Mouse (Mus musculus): ENCODE measurements at regions not wholly inside any gene's neighbourhood (a gene's known extent, or its start where the extent isn't known, plus 50 kb on each side); places are given as distances from the start of the nearest gene placed in this dataset.

DNA sequence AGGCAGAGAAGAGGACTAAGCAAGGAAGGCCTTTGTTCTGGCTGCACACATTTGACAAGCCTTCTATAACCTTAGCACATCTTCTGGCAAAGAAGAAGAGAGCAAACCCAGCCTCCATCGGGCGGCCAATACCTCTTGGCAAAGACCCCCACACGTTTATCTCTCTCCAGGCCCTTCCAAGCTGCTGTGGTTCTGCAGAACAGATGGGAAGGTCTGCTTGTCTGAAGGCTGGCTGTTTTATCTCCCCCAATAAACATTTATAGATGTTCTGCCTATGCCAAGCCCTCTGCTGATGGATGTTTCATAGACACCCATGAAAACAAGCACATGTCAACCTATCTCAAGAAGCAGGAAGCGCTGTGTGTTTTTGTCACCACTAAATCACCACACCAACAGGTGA, 339.4 kb upstream of the Rarb start:
- no peak overlapping the region for H3K27ac ChIP-seq (ENCODE audit: low read length)
- no peaks in the 10 kb centered on the region for H3K9me3 ChIP-seq (ENCODE audit: control insufficient read depth, low read depth, low read length)
- H3K27me3 ChIP-seq (ENCODE audit: control insufficient read depth, insufficient read depth, low read length), result no peaks in the 10 kb centered on the region
- ATAC-seq (ENCODE audit: insufficient number of reproducible peaks, insufficient read depth, low FRiP score, low read depth), result no peak
- no peak overlapping the region for H3K9ac ChIP-seq (replicated peaks; ENCODE audit: low read depth, low read length)
- no peaks in the 10 kb centered on the region for H3K36me3 ChIP-seq (ENCODE audit: control insufficient read depth, insufficient read depth, low read length)
- no peak overlapping the region for H3K4me3 ChIP-seq (ENCODE audit: low read depth, low read length)
- 69% methylated on average over 4 of the region's 4 CpGs for WGBS
- H3K4me1 ChIP-seq (ENCODE audit: control insufficient read depth, insufficient read depth, low read length), result no peaks in the 10 kb centered on the region
- no peak overlapping the region for H3K4me2 ChIP-seq (replicated peaks; ENCODE audit: low read depth, low read length)

DNA sequence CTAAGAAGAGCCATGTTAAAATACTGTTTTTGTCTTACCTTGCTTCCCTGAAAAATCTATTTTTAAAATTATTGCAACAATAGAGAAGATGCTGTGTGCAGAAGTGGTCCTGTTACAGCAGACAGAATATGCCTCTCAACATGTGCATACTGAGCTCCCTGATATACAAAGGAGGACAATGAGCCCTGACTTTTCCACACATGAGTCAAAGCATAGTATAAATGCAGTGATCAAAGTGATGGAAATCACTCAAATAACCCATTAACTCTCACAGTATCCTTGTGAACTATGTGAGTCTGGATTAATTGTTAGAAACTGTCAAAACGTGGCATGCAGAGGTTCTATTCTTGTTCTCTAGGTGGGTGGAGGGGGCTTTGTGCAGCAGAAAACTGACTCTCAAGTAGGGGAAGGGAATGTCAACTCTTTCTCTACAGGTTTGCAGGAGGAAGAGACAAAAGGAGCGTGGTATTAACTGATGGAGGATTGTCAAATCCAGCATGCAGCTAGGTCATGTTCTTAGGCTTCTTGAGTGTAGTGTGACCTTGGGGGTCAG, 337.5 kb upstream of the Rarb start:
- no peak for ATAC-seq (ENCODE audit: insufficient number of reproducible peaks, insufficient read depth, low FRiP score, low read depth)
- Histone ChIP-seq H3K27me3 (ENCODE audit: control insufficient read depth, insufficient read depth, low read length) (no peaks in the 10 kb centered on the region), H3K36me3 (ENCODE audit: control insufficient read depth, insufficient read depth, low read length) (no peaks in the 10 kb centered on the region), H3K4me2 (replicated peaks; ENCODE audit: low read depth, low read length) (no peak overlapping the region), H3K4me3 (ENCODE audit: low read depth, low read length) (no peak overlapping the region), H3K9ac (replicated peaks; ENCODE audit: low read depth, low read length) (no peak overlapping the region), H3K4me1 (ENCODE audit: control insufficient read depth, insufficient read depth, low read length) (no peaks in the 10 kb centered on the region), H3K27ac (ENCODE audit: low read length) (no peak overlapping the region), H3K9me3 (ENCODE audit: control insufficient read depth, low read depth, low read length) (no peaks in the 10 kb centered on the region)
- 59% methylated on average over 2 of the region's 2 CpGs for WGBS

DNA sequence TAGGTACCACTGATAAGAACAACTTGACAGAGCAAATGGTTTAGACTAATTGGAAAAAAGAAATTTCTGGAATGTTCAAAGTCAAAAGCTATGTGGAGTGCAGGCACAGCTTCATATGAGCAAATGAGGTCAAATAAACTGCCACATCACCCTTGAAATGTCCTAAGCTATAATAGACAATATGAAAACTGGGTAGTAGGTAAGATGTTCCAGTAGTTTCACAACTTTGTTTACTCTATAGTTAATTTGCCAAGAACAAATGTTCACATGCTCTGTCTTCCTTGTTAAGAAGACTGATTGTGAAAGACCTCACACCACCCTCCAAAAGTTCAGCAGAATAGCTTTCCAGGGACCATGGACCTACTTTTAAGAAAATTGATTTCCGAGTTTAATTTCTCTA, 301.7 kb upstream of the Rarb start:
- Histone ChIP-seq H3K4me1 (ENCODE audit: control insufficient read depth, insufficient read depth, low read length) (no peaks in the 10 kb centered on the region), H3K9me3 (ENCODE audit: control insufficient read depth, low read depth, low read length) (no peaks in the 10 kb centered on the region), H3K4me2 (replicated peaks; ENCODE audit: low read depth, low read length) (no peak overlapping the region), H3K9ac (replicated peaks; ENCODE audit: low read depth, low read length) (no peak overlapping the region), H3K4me3 (ENCODE audit: low read depth, low read length) (no peak overlapping the region), H3K36me3 (ENCODE audit: control insufficient read depth, insufficient read depth, low read length) (no peaks in the 10 kb centered on the region), H3K27me3 (ENCODE audit: control insufficient read depth, insufficient read depth, low read length) (no peaks in the 10 kb centered on the region), H3K27ac (ENCODE audit: low read length) (no peak overlapping the region)
- WGBS, result 90% methylated on average over 1 of the region's 1 CpGs
- ATAC-seq (ENCODE audit: insufficient number of reproducible peaks, insufficient read depth, low FRiP score, low read depth), result no peak

DNA sequence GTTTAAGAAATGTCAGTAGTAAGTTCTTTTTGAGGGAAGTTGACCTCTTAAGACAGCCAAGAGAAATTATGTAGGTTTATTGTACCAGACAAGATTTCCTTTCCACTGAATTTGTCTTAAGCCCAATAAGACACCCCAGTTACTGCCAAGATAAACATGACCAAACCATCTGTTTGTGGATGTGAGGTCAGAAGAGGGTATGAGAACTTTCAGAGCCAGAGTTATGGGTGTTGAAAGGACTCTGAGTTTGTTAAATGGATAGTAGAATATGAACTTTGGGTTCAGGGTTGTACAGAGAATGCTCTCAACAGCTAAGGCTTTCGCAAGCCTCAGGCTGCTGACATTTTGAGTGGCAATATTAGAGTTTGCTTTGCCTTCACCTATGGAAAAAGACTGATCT, 287.7 kb upstream of the Rarb start:
- Histone ChIP-seq H3K27me3 (ENCODE audit: control insufficient read depth, insufficient read depth, low read length) (no peaks in the 10 kb centered on the region), H3K27ac (ENCODE audit: low read length) (no peak overlapping the region), H3K4me3 (ENCODE audit: low read depth, low read length) (no peak overlapping the region), H3K36me3 (ENCODE audit: control insufficient read depth, insufficient read depth, low read length) (no peaks in the 10 kb centered on the region), H3K4me1 (ENCODE audit: control insufficient read depth, insufficient read depth, low read length) (no peaks in the 10 kb centered on the region), H3K9ac (replicated peaks; ENCODE audit: low read depth, low read length) (no peak overlapping the region), H3K9me3 (ENCODE audit: control insufficient read depth, low read depth, low read length) (no peaks in the 10 kb centered on the region), H3K4me2 (replicated peaks; ENCODE audit: low read depth, low read length) (no peak overlapping the region)
- 66% methylated on average over 1 of the region's 1 CpGs for WGBS
- no peak for ATAC-seq (ENCODE audit: insufficient number of reproducible peaks, insufficient read depth, low FRiP score, low read depth)

DNA sequence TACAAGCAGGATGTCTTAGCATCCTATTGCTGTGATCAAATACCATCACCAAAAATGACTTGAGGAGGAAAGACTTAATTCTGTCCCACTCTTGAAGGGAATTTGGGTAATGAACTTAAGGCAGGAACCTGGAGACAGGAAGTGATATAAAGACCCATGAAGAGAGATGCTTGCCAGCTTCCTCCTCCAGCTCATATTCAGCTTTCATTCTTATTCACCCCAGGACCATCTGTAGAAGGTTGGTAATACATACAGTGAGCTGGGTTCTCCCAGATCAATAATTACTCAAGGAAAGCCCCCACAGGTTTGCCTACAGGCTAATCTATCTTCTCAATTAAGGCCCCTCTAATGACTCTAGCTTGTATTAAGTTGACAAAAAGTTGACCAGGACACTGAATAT, 283.5 kb upstream of the Rarb start:
- Histone ChIP-seq H3K36me3 (ENCODE audit: control insufficient read depth, insufficient read depth, low read length) (no peaks in the 10 kb centered on the region), H3K4me2 (replicated peaks; ENCODE audit: low read depth, low read length) (no peak overlapping the region), H3K9ac (replicated peaks; ENCODE audit: low read depth, low read length) (no peak overlapping the region), H3K9me3 (ENCODE audit: control insufficient read depth, low read depth, low read length) (no peaks in the 10 kb centered on the region), H3K4me1 (ENCODE audit: control insufficient read depth, insufficient read depth, low read length) (no peaks in the 10 kb centered on the region), H3K27ac (ENCODE audit: low read length) (no peak overlapping the region), H3K27me3 (ENCODE audit: control insufficient read depth, insufficient read depth, low read length) (no peaks in the 10 kb centered on the region), H3K4me3 (ENCODE audit: low read depth, low read length) (no peak overlapping the region)
- no peak for ATAC-seq (ENCODE audit: insufficient number of reproducible peaks, insufficient read depth, low FRiP score, low read depth)

DNA sequence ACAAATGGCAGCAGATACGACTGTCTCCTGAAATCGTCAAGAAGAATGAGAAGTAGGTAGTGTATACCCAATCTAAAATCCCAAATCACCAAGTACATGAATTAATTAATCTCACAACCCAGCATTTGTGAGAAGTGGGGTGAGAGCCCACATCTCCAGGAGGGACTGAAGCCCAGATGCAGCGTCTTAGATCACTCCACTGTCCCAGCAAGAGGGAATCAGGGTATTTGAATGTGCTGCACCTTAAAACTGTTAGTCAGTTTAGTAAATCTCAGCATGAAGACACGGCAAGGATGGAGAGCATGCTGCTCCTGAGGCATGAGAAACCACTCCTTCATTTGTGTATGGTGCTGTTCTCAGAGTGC, 271.6 kb upstream of the Rarb start:
- Histone ChIP-seq H3K9me3 (ENCODE audit: control insufficient read depth, low read depth, low read length) (no peaks in the 10 kb centered on the region), H3K27ac (ENCODE audit: low read length) (no peak overlapping the region), H3K4me3 (ENCODE audit: low read depth, low read length) (no peak overlapping the region), H3K4me1 (ENCODE audit: control insufficient read depth, insufficient read depth, low read length) (no peaks in the 10 kb centered on the region), H3K36me3 (ENCODE audit: control insufficient read depth, insufficient read depth, low read length) (no peaks in the 10 kb centered on the region), H3K4me2 (replicated peaks; ENCODE audit: low read depth, low read length) (no peak overlapping the region), H3K27me3 (ENCODE audit: control insufficient read depth, insufficient read depth, low read length) (no peaks in the 10 kb centered on the region), H3K9ac (replicated peaks; ENCODE audit: low read depth, low read length) (no peak overlapping the region)
- no peak for ATAC-seq (ENCODE audit: insufficient number of reproducible peaks, insufficient read depth, low FRiP score, low read depth)
- 47% methylated on average over 4 of the region's 4 CpGs for WGBS

DNA sequence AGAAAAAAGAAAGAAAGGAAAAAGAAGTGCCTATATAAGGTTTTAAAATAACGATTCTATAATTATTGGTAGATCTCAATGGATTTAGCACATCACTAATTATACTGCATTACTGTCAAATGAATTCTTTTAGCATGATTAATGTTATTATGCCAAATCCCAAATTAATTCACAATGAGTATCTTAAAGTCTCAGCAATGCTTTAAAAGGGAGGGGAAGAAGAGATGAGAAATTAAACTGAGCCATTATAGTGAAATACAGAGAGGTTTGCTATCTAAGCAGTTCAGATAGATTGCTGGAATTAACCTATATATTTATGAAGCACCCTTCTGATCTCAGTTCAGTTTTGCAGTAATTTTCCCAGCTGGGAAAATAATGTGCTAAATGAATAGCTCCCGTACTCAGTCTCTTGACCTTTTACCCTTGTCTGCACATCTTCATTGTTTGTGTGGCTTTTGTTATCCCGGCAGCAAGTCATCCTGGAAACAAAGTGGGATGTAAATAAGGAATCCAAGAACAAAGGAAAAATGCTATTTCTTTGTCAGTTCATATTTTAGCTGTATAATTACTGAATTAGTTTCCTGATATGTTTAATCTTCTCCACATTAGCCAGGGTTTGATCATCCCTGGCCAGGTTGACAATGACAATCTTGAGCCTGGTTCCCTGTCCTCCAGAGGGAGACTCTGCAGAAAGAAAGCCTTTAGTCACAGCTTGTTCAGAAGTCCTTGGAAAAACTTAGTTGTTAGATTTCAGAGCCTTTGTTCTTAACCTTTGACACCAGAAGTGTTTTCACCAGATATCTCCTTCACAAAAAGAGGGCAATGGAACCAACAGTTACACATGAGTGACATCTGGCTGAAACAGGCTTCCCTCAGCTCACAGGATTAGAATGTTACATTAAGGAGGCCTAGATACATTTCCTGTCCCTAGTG, 270.9 kb upstream of the Rarb start:
- H3K27ac ChIP-seq (ENCODE audit: low read length), result no peak overlapping the region
- no peak overlapping the region for H3K4me3 ChIP-seq (ENCODE audit: low read depth, low read length)
- no peaks in the 10 kb centered on the region for H3K4me1 ChIP-seq (ENCODE audit: control insufficient read depth, insufficient read depth, low read length)
- ATAC-seq (ENCODE audit: insufficient number of reproducible peaks, insufficient read depth, low FRiP score, low read depth), result no peak
- H3K4me2 ChIP-seq (replicated peaks; ENCODE audit: low read depth, low read length), result no peak overlapping the region
- no peaks in the 10 kb centered on the region for H3K36me3 ChIP-seq (ENCODE audit: control insufficient read depth, insufficient read depth, low read length)
- no peaks in the 10 kb centered on the region for H3K27me3 ChIP-seq (ENCODE audit: control insufficient read depth, insufficient read depth, low read length)
- WGBS, result 33% methylated on average over 3 of the region's 3 CpGs
- H3K9ac ChIP-seq (replicated peaks; ENCODE audit: low read depth, low read length), result no peak overlapping the region
- H3K9me3 ChIP-seq (ENCODE audit: control insufficient read depth, low read depth, low read length), result no peaks in the 10 kb centered on the region

DNA sequence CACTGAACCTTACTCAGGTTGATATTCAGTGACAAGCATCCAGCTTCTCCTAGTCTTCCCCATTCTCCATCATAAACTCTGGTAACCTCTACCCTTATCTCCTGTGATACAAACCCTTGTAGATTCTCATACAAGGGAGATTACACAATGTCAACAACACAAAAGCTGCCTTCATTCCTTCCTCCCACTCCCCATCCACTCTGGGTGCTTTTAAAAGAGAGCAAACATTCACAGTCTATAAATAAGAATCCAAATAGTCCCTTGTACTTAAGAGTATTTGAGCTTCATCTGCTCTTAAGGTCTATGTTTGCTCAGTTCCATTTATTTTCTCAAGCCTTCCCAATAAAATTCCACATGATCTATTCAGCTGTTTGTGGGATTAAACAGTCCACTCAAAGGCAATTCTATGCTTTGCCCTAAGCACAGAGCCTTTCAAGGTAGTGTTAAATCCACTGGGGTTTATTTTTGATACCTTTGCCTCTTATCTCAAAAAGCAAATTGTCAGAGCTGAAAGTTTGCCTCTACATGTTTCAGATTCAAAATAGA, 270.2 kb upstream of the Rarb start:
- H3K4me3 ChIP-seq (ENCODE audit: low read depth, low read length), result no peak overlapping the region

More for the DNA sequence above, 270.2 kb upstream of the Rarb start:
- no peaks in the 10 kb centered on the region for H3K36me3 ChIP-seq (ENCODE audit: control insufficient read depth, insufficient read depth, low read length)
- ATAC-seq (ENCODE audit: insufficient number of reproducible peaks, insufficient read depth, low FRiP score, low read depth), result peak; percentile 83
- H3K4me1 ChIP-seq (ENCODE audit: control insufficient read depth, insufficient read depth, low read length), result no peaks in the 10 kb centered on the region
- no peak overlapping the region for H3K27ac ChIP-seq (ENCODE audit: low read length)
- H3K9ac ChIP-seq (replicated peaks; ENCODE audit: low read depth, low read length), result no peak overlapping the region
- H3K4me2 ChIP-seq (replicated peaks; ENCODE audit: low read depth, low read length), result no peak overlapping the region
- H3K9me3 ChIP-seq (ENCODE audit: control insufficient read depth, low read depth, low read length), result no peaks in the 10 kb centered on the region
- no peaks in the 10 kb centered on the region for H3K27me3 ChIP-seq (ENCODE audit: control insufficient read depth, insufficient read depth, low read length)
